Comparison of ENCODE assay signal across 19 mouse cellular contexts in genomic region chr6:50432491-50432890, GRCm38 (mm10). TPM values are rescaled to one million over a fixed set of nuclear protein-coding genes. Genes with fewer than 3 reads are reported as not detected.
DNase-seq lines count a peak whose midpoint lies in the region; ATAC-seq lines count a peak whose summit lies in the region.
"Had no signal": no experiment of that assay in that cellular context is flagged by ENCODE, and none has a peak within 500 bp of the region (broad histone marks: within the 10 kb centered on the region; RNA-seq: fewer than 3 reads in every experiment).

No protein-coding gene starts in this region.

- H3K4me2 ChIP-seq in forebrain, embryonic 16.5 days (ENCODE audit: low read length), result no peak overlapping the region
- H3K4me2 ChIP-seq in midbrain, embryonic 14.5 days (ENCODE audit: low read length), result no peak overlapping the region
- H3K4me2 ChIP-seq in midbrain, embryonic 11.5 days, result no peak overlapping the region
- H3K4me2 ChIP-seq: heart, embryonic 13.5 days; limb, embryonic 15.5 days; lung, embryonic 14.5 days had no signal

- no peaks in the 10 kb centered on the region for H3K36me3 ChIP-seq in forebrain, embryonic 16.5 days (ENCODE audit: control insufficient read depth, insufficient read depth)
- H3K36me3 ChIP-seq in forebrain, embryonic 10.5 days (replicated peaks), result no peaks in the 10 kb centered on the region
- no peaks in the 10 kb centered on the region for H3K36me3 ChIP-seq in midbrain, embryonic 14.5 days (ENCODE audit: control insufficient read depth, insufficient read depth, low read length)
- no peaks in the 10 kb centered on the region for H3K36me3 ChIP-seq in midbrain, embryonic 11.5 days (ENCODE audit: control insufficient read depth, insufficient read depth, low read length)
- H3K36me3 ChIP-seq: heart, embryonic 13.5 days; limb, embryonic 15.5 days had no signal

- H3K4me1 ChIP-seq in forebrain, embryonic 16.5 days (replicated peaks; ENCODE audit: control insufficient read depth, insufficient read depth, low read length), result peaks cover 5% of the 10 kb centered on the region; the same call in 1 of the 2 replicates
- peaks cover 17% of the 10 kb centered on the region for H3K4me1 ChIP-seq in forebrain, embryonic 10.5 days
- H3K4me1 ChIP-seq in midbrain, embryonic 14.5 days (ENCODE audit: control insufficient read depth, insufficient read depth, low read length), result 0 out of 2 replicates have a peak, but pooled peaks cover 3% of the 10 kb centered on the region
- no peaks in the 10 kb centered on the region for H3K4me1 ChIP-seq in midbrain, embryonic 11.5 days (ENCODE audit: control insufficient read depth, insufficient read depth, low read length)
- H3K4me1 ChIP-seq: limb, embryonic 15.5 days had no signal

- WGBS in forebrain, embryonic 16.5 days, result 13% methylated on average over 5 of the region's 5 CpGs
- WGBS in forebrain, embryonic 10.5 days, result 53% methylated on average over 5 of the region's 5 CpGs
- 41% methylated on average over 5 of the region's 5 CpGs for WGBS in midbrain, embryonic 14.5 days
- WGBS in midbrain, embryonic 11.5 days, result 71% methylated on average over 5 of the region's 5 CpGs

- H3K4me3 ChIP-seq in forebrain, embryonic 16.5 days (replicated peaks; ENCODE audit: low read length), result no peak overlapping the region
- H3K4me3 ChIP-seq in forebrain, embryonic 10.5 days, result no peak overlapping the region
- no peak overlapping the region for H3K4me3 ChIP-seq in midbrain, embryonic 14.5 days (replicated peaks; ENCODE audit: low read depth, low read length)
- H3K4me3 ChIP-seq in midbrain, embryonic 11.5 days (ENCODE audit: low read depth, low read length), result no peak overlapping the region
- H3K4me3 ChIP-seq: heart, embryonic 13.5 days; limb, embryonic 15.5 days had no signal

- no peak for ATAC-seq in cerebellum, adult (ENCODE audit: insufficient number of reproducible peaks, low FRiP score, low TSS enrichment)
- 0 out of 2 replicates have a peak, but pooled peaks have one; percentile 26 for ATAC-seq in forebrain, embryonic 16.5 days
- no peak for ATAC-seq in midbrain, embryonic 14.5 days (ENCODE audit: low FRiP score, low TSS enrichment)
- no peak for ATAC-seq in midbrain, embryonic 11.5 days (ENCODE audit: low FRiP score)

- H3K9ac ChIP-seq in forebrain, embryonic 16.5 days (replicated peaks; ENCODE audit: low read depth, low read length), result no peak overlapping the region
- no peak overlapping the region for H3K9ac ChIP-seq in midbrain, embryonic 14.5 days (replicated peaks; ENCODE audit: low read length)
- no peak overlapping the region for H3K9ac ChIP-seq in midbrain, embryonic 11.5 days (ENCODE audit: low read length)
- H3K9ac ChIP-seq: heart, embryonic 13.5 days; limb, embryonic 15.5 days; liver, embryonic 14.5 days; lung, embryonic 14.5 days had no signal

- H3K27me3 ChIP-seq in forebrain, embryonic 16.5 days (replicated peaks; ENCODE audit: control insufficient read depth, insufficient read depth, low read length), result no peaks in the 10 kb centered on the region
- no peaks in the 10 kb centered on the region for H3K27me3 ChIP-seq in forebrain, embryonic 10.5 days (ENCODE audit: poor library complexity, severe bottlenecking)
- H3K27me3 ChIP-seq in midbrain, embryonic 14.5 days (ENCODE audit: control insufficient read depth, insufficient read depth, low read length), result no peaks in the 10 kb centered on the region
- no peaks in the 10 kb centered on the region for H3K27me3 ChIP-seq in midbrain, embryonic 11.5 days (ENCODE audit: control insufficient read depth, insufficient read depth, low read length)
- H3K27me3 ChIP-seq: heart, embryonic 13.5 days; limb, embryonic 15.5 days had no signal

- no peaks in the 10 kb centered on the region for H3K9me3 ChIP-seq in forebrain, embryonic 16.5 days (ENCODE audit: control insufficient read depth, low read length)
- no peaks in the 10 kb centered on the region for H3K9me3 ChIP-seq in forebrain, embryonic 10.5 days
- no peaks in the 10 kb centered on the region for H3K9me3 ChIP-seq in midbrain, embryonic 14.5 days (ENCODE audit: control insufficient read depth, low read length)
- H3K9me3 ChIP-seq in midbrain, embryonic 11.5 days (ENCODE audit: control insufficient read depth, low read length), result no peaks in the 10 kb centered on the region
- H3K9me3 ChIP-seq: heart, embryonic 13.5 days; limb, embryonic 15.5 days had no signal

- DNase-seq in cerebellum, postnatal 10 days, result peak; percentile 28 to 55
- no peak for DNase-seq in forebrain, embryonic 10.5 days (ENCODE audit: extremely low spot score, low spot score)
- peak; percentile 64 for DNase-seq in midbrain, embryonic 14.5 days
- DNase-seq in midbrain, embryonic 11.5 days (ENCODE audit: low spot score, missing footprints), result no peak
- no peak for DNase-seq in layer of hippocampus, adult 8-10 months (ENCODE audit: low spot score in 2 of 2)
- no peak for DNase-seq in gastrocnemius, postnatal 10 days
- DNase-seq: adrenal gland, postnatal 14 days; gastrocnemius, postnatal 25 days; heart, adult 18-20 months; heart, postnatal 36 days; kidney, adult 18-20 months; left cerebral cortex, postnatal 4 days; lung, embryonic 14.5 days had no signal

- no peak overlapping the region for H3K27ac ChIP-seq in forebrain, embryonic 16.5 days (ENCODE audit: low read length)
- no peak overlapping the region for H3K27ac ChIP-seq in forebrain, embryonic 10.5 days
- H3K27ac ChIP-seq in midbrain, embryonic 14.5 days (replicated peaks; ENCODE audit: low read depth, low read length), result no peak overlapping the region
- no peak overlapping the region for H3K27ac ChIP-seq in midbrain, embryonic 11.5 days (ENCODE audit: low read depth, low read length)
- H3K27ac ChIP-seq: heart, embryonic 13.5 days; kidney, postnatal 0 days; limb, embryonic 15.5 days; liver, embryonic 14.5 days had no signal

RNA-seq across cellular contexts. Expression of gene Osbpl3, which starts 23.5 kb away (rescaled TPM):
- 5.2 and 5.3 TPM in 2 replicates for polyA plus RNA-seq in forebrain, embryonic 16.5 days (2015; fragmentation: Nextera tagmentation; extraction: Ambion mirVana)
- 7.3 and 8.1 TPM in 2 replicates for polyA plus RNA-seq in forebrain, embryonic 10.5 days (2016; fragmentation: Nextera tagmentation; extraction: Ambion mirVana)
- polyA plus RNA-seq in midbrain, embryonic 14.5 days (2014; fragmentation: Nextera tagmentation; extraction: Ambion mirVana), result 4.2 and 5.5 TPM in 2 replicates
- polyA plus RNA-seq in midbrain, embryonic 11.5 days (2014; fragmentation: Nextera tagmentation; extraction: Ambion mirVana), result 6.7 and 7.3 TPM in 2 replicates
- 10 to 100 TPM; 18.5 to 22.5 (median 19.7) TPM for total RNA-seq in layer of hippocampus, adult 8-10 months (2022)
- 1 to 10 TPM; 7.1 to 7.3 TPM for total RNA-seq in gastrocnemius, postnatal 10 days (2021)

Comparison
In these comparisons a context has a peak if more than half of its experiments do, and no peak if none do; other contexts are left out.
1. DNase-seq: peak in cerebellum, postnatal 10 days (2 of 2) and midbrain, embryonic 14.5 days (single experiment); none in forebrain, embryonic 10.5 days (single experiment), midbrain, embryonic 11.5 days (single experiment), layer of hippocampus, adult 8-10 months (0 of 2) and gastrocnemius, postnatal 10 days (single experiment).